Mouse (Mus musculus) CH12.LX (cell line): ENCODE data around the gene Sun1. TPM values are rescaled to one million over a fixed set of nuclear protein-coding genes. Genes with fewer than 3 reads are reported as not detected.
A peak's percentile ranks its signal among the peaks of the same experiment; 100 is the strongest.

ENCODE experiments used
- DNase-seq: peaks from one replicate; pipeline ENCODE4 v3.0.0-alpha.2; 2013; ENCODE audit errors: extremely low read depth
- H3K27ac ChIP-seq: 2 replicates; pipeline ENCODE4 v1.5.1; 2012; ENCODE audit warnings: low read depth, mild to moderate bottlenecking, control low read depth, moderate library complexity; ENCODE audit not compliant: insufficient read depth
- H3K27me3 ChIP-seq: replicated peaks from 2 replicates; pipeline ENCODE3; 2012; ENCODE audit warnings: inconsistent platforms
- H3K36me3 ChIP-seq, 2 experiments: replicated peaks in 1 of 2; 2 replicates each; pipeline versions ENCODE3 to v1.6.1; 2012; ENCODE audit warnings: inconsistent platforms in 1 of 2, low read length in 1 of 2, mild to moderate bottlenecking in 1 of 2, mixed read lengths in 1 of 2, moderate library complexity in 1 of 2; ENCODE audit not compliant: control insufficient read depth in 1 of 2, insufficient read depth in 1 of 2
- H3K4me1 ChIP-seq, 2 experiments: 2 replicates each; pipeline ENCODE4 v1.6.1; 2012; ENCODE audit warnings: inconsistent platforms in 1 of 2, moderate library complexity in 1 of 2; ENCODE audit not compliant: insufficient read depth in 2 of 2, control insufficient read depth in 1 of 2
- H3K4me2 ChIP-seq: 2 replicates; pipeline ENCODE4 v1.6.1; 2012; ENCODE audit warnings: low read depth, mild to moderate bottlenecking, control low read depth; ENCODE audit not compliant: poor library complexity, insufficient read depth, severe bottlenecking
- H3K4me3 ChIP-seq, 3 experiments: fragments of 150-350 bp in 1 of 3; sonication (generic) in 1 of 3; replicated peaks in 1 of 3; 2 replicates each; pipeline versions ENCODE3 to v1.5.1; 2011 to 2012; ENCODE audit warnings: low read depth in 2 of 3, low read length in 2 of 3, mild to moderate bottlenecking in 2 of 3, moderate library complexity in 2 of 3, control low read depth in 1 of 3, improper control_type of control experiment in 1 of 3, inconsistent platforms in 1 of 3, mixed read lengths in 1 of 3; ENCODE audit not compliant: poor library complexity in 1 of 3
- H3K79me2 ChIP-seq: replicated peaks from 2 replicates; pipeline ENCODE4 v1.6.1; 2012; ENCODE audit warnings: mild to moderate bottlenecking, moderate library complexity; ENCODE audit not compliant: control insufficient read depth, poor library complexity, insufficient read depth, severe bottlenecking; ENCODE audit errors: extremely low read depth
- H3K9ac ChIP-seq: 2 replicates; pipeline ENCODE4 v1.6.1; 2012; ENCODE audit warnings: low read depth, mild to moderate bottlenecking, control low read depth, moderate library complexity; ENCODE audit not compliant: insufficient read depth
- H3K9me3 ChIP-seq: replicated peaks from 2 replicates; pipeline ENCODE3; 2012; ENCODE audit warnings: low read length, inconsistent platforms, mixed read lengths
- BHLHE40 ChIP-seq: IDR thresholded peaks from 2 replicates; pipeline ENCODE4 v1.6.1; 2011; ENCODE audit warnings: mild to moderate bottlenecking, low read depth, low read length, improper control_type of control experiment
- CTCF ChIP-seq, 2 experiments: IDR thresholded peaks in 1 of 2; conservative IDR thresholded peaks in 1 of 2; 2 replicates each; pipeline ENCODE4 v1.5.1; 2011 to 2012; ENCODE audit warnings: low read depth in 2 of 2, low read length in 2 of 2, improper control_type of control experiment in 1 of 2, inconsistent platforms in 1 of 2, mild to moderate bottlenecking in 1 of 2, moderate library complexity in 1 of 2
- E2F4 ChIP-seq: IDR thresholded peaks from 2 replicates; pipeline ENCODE4 v1.6.1; 2011; ENCODE audit warnings: low read depth, low read length, improper control_type of control experiment; ENCODE audit not compliant: insufficient replicate concordance
- ELF1 ChIP-seq: IDR thresholded peaks from 2 replicates; pipeline ENCODE4 v1.6.1; 2014; ENCODE audit warnings: low read depth, mild to moderate bottlenecking, inconsistent platforms, low read length, improper control_type of control experiment
- ETS1 ChIP-seq: conservative IDR thresholded peaks from 2 replicates; pipeline ENCODE4 v1.6.1; 2012; ENCODE audit warnings: low read depth, mild to moderate bottlenecking, inconsistent platforms, low read length, improper control_type of control experiment, moderate library complexity
- IRF4 ChIP-seq: IDR thresholded peaks from 2 replicates; pipeline ENCODE4 v1.6.1; 2014; ENCODE audit warnings: low read depth, mild to moderate bottlenecking, inconsistent platforms, low read length, improper control_type of control experiment
- MAX ChIP-seq: IDR thresholded peaks from 2 replicates; pipeline ENCODE4 v1.6.1; 2011; ENCODE audit warnings: low read length, improper control_type of control experiment
- MAZ ChIP-seq: IDR thresholded peaks from 2 replicates; pipeline ENCODE4 v1.6.1; 2012; ENCODE audit warnings: low read depth, mild to moderate bottlenecking, inconsistent platforms, low read length, improper control_type of control experiment, moderate library complexity
- MEF2A ChIP-seq: IDR thresholded peaks from 2 replicates; pipeline ENCODE4 v1.6.1; 2014; ENCODE audit warnings: low read depth, mild to moderate bottlenecking, inconsistent platforms, low read length, improper control_type of control experiment, borderline replicate concordance
- MXI1 ChIP-seq: IDR thresholded peaks from 2 replicates; pipeline ENCODE4 v1.6.1; 2011; ENCODE audit warnings: mild to moderate bottlenecking, low read depth, low read length, improper control_type of control experiment
- MYC ChIP-seq: IDR thresholded peaks from 2 replicates; pipeline ENCODE4 v1.6.1; 2011; ENCODE audit warnings: low read depth, mild to moderate bottlenecking, improper control_type of control experiment, low read length
- NELFE ChIP-seq: IDR thresholded peaks from 2 replicates; pipeline ENCODE4 v1.6.1; 2011; ENCODE audit warnings: low read depth, low read length, improper control_type of control experiment
- NRF1 ChIP-seq: IDR thresholded peaks from 2 replicates; pipeline ENCODE4 v1.6.1; 2014; ENCODE audit warnings: low read depth, mild to moderate bottlenecking, inconsistent platforms, low read length, improper control_type of control experiment, moderate library complexity
- PAX5 ChIP-seq: IDR thresholded peaks from 2 replicates; pipeline ENCODE4 v1.6.1; 2012; ENCODE audit warnings: low read length, inconsistent platforms, mixed read lengths
- POLR2A ChIP-seq: IDR thresholded peaks from 2 replicates; pipeline ENCODE4 v1.6.1; 2011; ENCODE audit warnings: low read depth, mild to moderate bottlenecking, improper control_type of control experiment, low read length
- POLR2AphosphoS2 ChIP-seq: IDR thresholded peaks from 2 replicates; pipeline ENCODE4 v1.6.1; 2011; ENCODE audit warnings: low read depth, low read length, improper control_type of control experiment
- RAD21 ChIP-seq: IDR thresholded peaks from 2 replicates; pipeline ENCODE4 v1.6.1; 2011; ENCODE audit warnings: low read depth, mild to moderate bottlenecking, low read length, improper control_type of control experiment, moderate library complexity
- RCOR1 ChIP-seq: conservative IDR thresholded peaks from 2 replicates; pipeline ENCODE4 v1.6.1; 2012; ENCODE audit warnings: low read depth, mild to moderate bottlenecking, inconsistent platforms, low read length, improper control_type of control experiment
- SIN3A ChIP-seq: IDR thresholded peaks from 2 replicates; pipeline ENCODE4 v1.6.1; 2012; ENCODE audit warnings: low read length, improper control_type of control experiment, inconsistent platforms
- SMC3 ChIP-seq: IDR thresholded peaks from 2 replicates; pipeline ENCODE4 v1.6.1; 2011; ENCODE audit warnings: low read depth, low read length, improper control_type of control experiment
- TCF12 ChIP-seq: IDR thresholded peaks from 2 replicates; pipeline ENCODE4 v1.6.1; 2014; ENCODE audit warnings: low read depth, mild to moderate bottlenecking, inconsistent platforms, low read length, improper control_type of control experiment
- UBTF ChIP-seq: IDR thresholded peaks from 2 replicates; pipeline ENCODE4 v1.6.1; 2012; ENCODE audit warnings: low read depth, mild to moderate bottlenecking, inconsistent platforms, low read length, improper control_type of control experiment, moderate library complexity
- USF1 ChIP-seq: IDR thresholded peaks from 2 replicates; pipeline ENCODE4 v1.6.1; 2014; ENCODE audit warnings: low read depth, mild to moderate bottlenecking, inconsistent platforms, low read length, improper control_type of control experiment
- USF2 ChIP-seq: conservative IDR thresholded peaks from 2 replicates; pipeline ENCODE4 v1.6.1; 2011; ENCODE audit warnings: low read depth, low read length, improper control_type of control experiment
- ZC3H11A ChIP-seq: IDR thresholded peaks from 2 replicates; pipeline ENCODE4 v1.6.1; 2012; ENCODE audit warnings: low read depth, mild to moderate bottlenecking, inconsistent platforms, low read length, improper control_type of control experiment
- ZMIZ1 ChIP-seq: IDR thresholded peaks from 2 replicates; pipeline ENCODE4 v1.6.1; 2012; ENCODE audit warnings: low read depth, mild to moderate bottlenecking, inconsistent platforms, low read length, improper control_type of control experiment
- dilution Hi-C: fragments of 300-500 bp; cut with MboI; formaldehyde crosslinking; loops from 2 replicates; pipeline ENCODE4 v1.14.3; 2020; ENCODE audit warnings: low sequenced_read_pairs; ENCODE audit not compliant: extremely low pct_unique_long_range_greater_than_20kb, extremely low pct_ligation_motif_present
- in situ Hi-C: fragments of 300-500 bp; cut with MboI; formaldehyde crosslinking; loops from 3 replicates; pipeline ENCODE4 v1.14.3; 2019; ENCODE audit warnings: low sequenced_read_pairs, low pct_ligation_motif_present, low pct_unique_long_range_greater_than_20kb, mixed read lengths
- polyA plus RNA-seq: library from polyadenylated mRNA; unstranded; fragments of >175 nt; gene quantifications from 2 replicates; pipeline ENCODE4 v1.2.1, GENCODE M21; 2012; ENCODE audit warnings: low read depth; ENCODE audit not compliant: insufficient read length
- total RNA-seq, 2 experiments: library from RNA; depleted of rRNA; stranded (reverse); fragments of 300-350 nt in 1 of 2; fragments of >200 nt in 1 of 2; gene quantifications; 2 replicates each; pipeline ENCODE4 v1.2.3; 2012 to 2014

Gene Sun1
- total and polyA plus RNA-seq, 3 experiments, result 10.1 to 18.5 (median 12.9) TPM

DNA sequence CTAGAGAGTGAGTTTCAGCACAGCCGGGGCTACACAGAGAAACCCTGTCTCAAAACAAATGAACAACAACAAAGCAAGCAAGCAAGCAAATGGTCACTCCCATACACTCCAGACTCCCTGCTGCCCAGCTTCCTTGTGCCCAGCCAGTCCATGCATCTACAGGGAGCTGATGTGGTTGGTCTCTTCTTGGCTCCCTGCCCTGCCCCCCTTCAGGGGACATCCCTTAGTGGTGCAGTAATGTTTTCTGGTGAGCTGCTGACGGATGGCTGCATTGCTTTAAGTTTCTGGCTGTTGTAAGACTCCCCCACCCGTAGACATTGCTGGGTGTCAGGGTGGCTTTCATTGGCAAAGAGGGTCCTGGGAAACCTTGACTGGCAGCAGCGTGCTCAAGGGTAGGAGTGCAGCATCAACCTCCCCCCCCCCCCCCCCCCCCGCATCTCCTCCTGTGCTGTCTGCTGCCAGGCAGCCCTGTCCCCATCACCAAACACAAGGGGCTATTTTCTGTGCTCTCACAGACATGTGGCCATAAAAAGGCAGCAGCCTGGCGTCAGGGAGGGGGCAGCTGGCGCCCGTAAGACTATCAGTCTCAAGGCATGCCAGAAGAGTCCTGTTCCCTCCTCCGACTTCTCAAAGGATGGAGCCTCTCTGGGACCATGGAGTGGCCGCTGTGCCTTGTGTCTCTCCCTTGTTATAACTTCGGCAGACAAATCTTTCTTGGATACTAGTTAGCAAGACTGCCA, 81.1 kb downstream of the Sun1 start:
- peaks cover 50 to 85% of the 10 kb centered on the region in 2 experiments for H3K36me3 ChIP-seq
- TF ChIP-seq USF1, result no peak
- TF ChIP-seq IRF4, result no peak
- no peak for TF ChIP-seq ETS1
- TF ChIP-seq TCF12, result no peak
- TF ChIP-seq ELF1, result no peak
- peaks cover 41 to 51% of the 10 kb centered on the region in 2 experiments for H3K4me1 ChIP-seq

DNA sequence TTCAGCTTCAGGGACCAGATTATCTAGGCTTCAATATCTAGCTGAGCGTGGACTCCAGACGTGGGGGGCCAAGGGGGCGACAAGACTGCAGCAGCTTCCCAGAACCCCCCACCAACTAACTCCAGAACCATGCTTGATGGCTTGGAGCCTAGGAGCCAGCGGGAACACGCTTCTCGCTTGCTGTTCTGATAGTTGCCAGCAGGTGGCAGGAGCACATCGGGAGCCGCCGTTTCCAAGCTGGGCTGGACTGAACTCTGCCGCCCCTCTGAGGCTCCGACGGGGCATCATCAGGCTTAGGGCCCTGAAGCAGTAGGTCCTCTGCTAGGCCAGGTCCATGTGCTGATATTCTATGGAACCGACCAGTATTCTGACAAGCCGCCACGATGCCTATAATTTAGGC, 81.8 kb downstream of the Sun1 start:
- H3K4me2 ChIP-seq, result no peak overlapping the region
- H3K4me3 ChIP-seq, result no peak overlapping the region
- H3K9me3 ChIP-seq, result peaks cover 8% of the 10 kb centered on the region
- no peak overlapping the region for H3K9ac ChIP-seq
- peaks cover 47 to 84% of the 10 kb centered on the region in 2 experiments for H3K36me3 ChIP-seq
- DNase-seq, result peak; percentile 84
- H3K4me1 ChIP-seq, result peaks cover 48 to 57% of the 10 kb centered on the region in 2 experiments
- no peaks in the 10 kb centered on the region for H3K79me2 ChIP-seq
- TF ChIP-seq MEF2A (peak; percentile 53; the same call in 1 of the 2 replicates), MAX (peak; percentile 41; the same call in 1 of the 2 replicates), ZC3H11A (peak; percentile 97), ZMIZ1 (no peak), TCF12 (peak; percentile 72), MAZ (no peak), PAX5 (no peak), BHLHE40 (0 out of 2 replicates have a peak, but pooled peaks have one; percentile 21), RCOR1 (no peak), IRF4 (peak; percentile 75; the same call in 1 of the 2 replicates), SIN3A (0 out of 2 replicates have a peak, but pooled peaks have one; percentile 41), NRF1 (0 out of 2 replicates have a peak, but pooled peaks have one; percentile 39), MYC (peak; percentile 61), POLR2A (peak; percentile 44; the same call in 1 of the 2 replicates), MXI1 (0 out of 2 replicates have a peak, but pooled peaks have one; percentile 41), POLR2AphosphoS2 (no peak), UBTF (no peak), E2F4 (no peak), RAD21 (peak; percentile 98), CTCF (conservative IDR thresholded peaks at IDR 0.05 in 1 of 2, IDR thresholded peaks at IDR 0.05 in 1 of 2; ENCODE audit: low read depth in 2 of 2, low read length in 2 of 2) (peak; percentile 44 to 100), SMC3 (peak; percentile 99), USF2 (no peak), NELFE (peak; percentile 70; the same call in 1 of the 2 replicates)
- in situ Hi-C loops (loop anchor here (5.0 kb wide), 1 partner anchor 45 kb away; the partner anchor contains the start of gene Adap1), dilution Hi-C loops (no loop called here)
- H3K27me3 ChIP-seq, result no peaks in the 10 kb centered on the region
- peak overlapping the region; percentile 74 for H3K27ac ChIP-seq

More for the DNA sequence above, 81.1 kb downstream of the Sun1 start:
- H3K27me3 ChIP-seq, result no peaks in the 10 kb centered on the region
- no peak overlapping the region for H3K27ac ChIP-seq
- no peak overlapping the region for H3K4me2 ChIP-seq
- no peak for DNase-seq
- no peak overlapping the region for H3K9ac ChIP-seq
- in situ Hi-C loops (loop anchor here (5.0 kb wide), 1 partner anchor 46 kb away; the partner anchor contains the start of gene Adap1), dilution Hi-C loops (no loop called here)
- no peak overlapping the region for H3K4me3 ChIP-seq
- peaks cover 8% of the 10 kb centered on the region for H3K9me3 ChIP-seq
- H3K79me2 ChIP-seq, result no peaks in the 10 kb centered on the region
